Mouse (Mus musculus) hindbrain, embryonic 13.5 days (tissue): ENCODE data around the gene Foxp1. TPM values are rescaled to one million over a fixed set of nuclear protein-coding genes. Genes with fewer than 3 reads are reported as not detected.

ENCODE experiments used
- ATAC-seq: fragments of 200-750 bp; cut with Nextera tagmentation; 2 replicates; pipeline ENCODE4 v1.8.0; 2017; ENCODE audit warnings: moderate TSS enrichment; ENCODE audit not compliant: low FRiP score
- H3K27ac ChIP-seq: fragments of 300-500 bp; sonication (generic); 2 replicates; pipeline ENCODE4 v1.5.1; 2015; ENCODE audit warnings: inconsistent platforms, mild to moderate bottlenecking, moderate library complexity
- H3K27me3 ChIP-seq: fragments of 300-500 bp; sonication (generic); 2 replicates; pipeline ENCODE4 v1.6.1; 2015; ENCODE audit warnings: mild to moderate bottlenecking, inconsistent platforms
- H3K36me3 ChIP-seq: fragments of 300-500 bp; sonication (generic); 2 replicates; pipeline ENCODE4 v1.6.1; 2015; ENCODE audit warnings: mild to moderate bottlenecking, inconsistent platforms
- H3K4me1 ChIP-seq: fragments of 300-500 bp; sonication (generic); replicated peaks from 2 replicates; pipeline ENCODE4 v1.6.1; 2015; ENCODE audit warnings: inconsistent platforms
- H3K4me2 ChIP-seq: fragments of 300-500 bp; sonication (generic); 2 replicates; pipeline ENCODE4 v1.6.1; 2015; ENCODE audit warnings: inconsistent platforms, mild to moderate bottlenecking, moderate library complexity
- H3K4me3 ChIP-seq: fragments of 300-500 bp; sonication (generic); 2 replicates; pipeline ENCODE4 v1.5.1; 2015; ENCODE audit warnings: mild to moderate bottlenecking, inconsistent platforms
- H3K9ac ChIP-seq: fragments of 300-500 bp; sonication (generic); 2 replicates; pipeline ENCODE4 v1.6.1; 2015; ENCODE audit warnings: mild to moderate bottlenecking, inconsistent platforms
- H3K9me3 ChIP-seq: fragments of 300-500 bp; sonication (generic); 2 replicates; pipeline ENCODE4 v1.6.1; 2016; ENCODE audit warnings: inconsistent platforms
- WGBS: fragments of 180-500 bp; shearing (Covaris S2); methylation state at CpG from one replicate; pipeline ENCODE4 v1.1.7; 2015; 5-methylcytosine and 5-hydroxymethylcytosine counted together
- polyA plus RNA-seq: library from polyadenylated mRNA; unstranded; fragments of >200 nt; fragmentation: Nextera tagmentation; extraction: Ambion mirVana; gene quantifications from 2 replicates; pipeline ENCODE4 v1.2.1, GENCODE M21; 2015

Foxp1 gene
- polyA plus RNA-seq, 1 experiment from 2014 or later = 64.7 TPM

- no peak overlapping the region for H3K4me2 ChIP-seq
- WGBS = 89% methylated on average over 5 of the region's 5 CpGs
Measured at GRCm38 (mm10) chr6:98973433-98973832, 549.1 kb downstream of the Foxp1 start.

GRCm38 (mm10) chr6:98972404-98972803 is 550.1 kb downstream of the Foxp1 start:
- Histone ChIP-seq H3K27me3 (no peaks in the 10 kb centered on the region), H3K4me1 (peaks cover 17% of the 10 kb centered on the region), H3K9ac (no peak overlapping the region), H3K9me3 (no peaks in the 10 kb centered on the region), H3K4me3 (no peak overlapping the region), H3K36me3 (no peaks in the 10 kb centered on the region; the same call in 1 of the 2 replicates), H3K4me2 (no peak overlapping the region), H3K27ac (no peak overlapping the region)
- WGBS = 69% methylated on average over 7 of the region's 7 CpGs
- no peak for ATAC-seq

More at GRCm38 (mm10) chr6:98973433-98973832, 549.1 kb downstream of the Foxp1 start:
- Histone ChIP-seq H3K36me3 (no peaks in the 10 kb centered on the region; the same call in 1 of the 2 replicates), H3K9me3 (no peaks in the 10 kb centered on the region), H3K4me1 (peaks cover 11% of the 10 kb centered on the region), H3K27ac (no peak overlapping the region), H3K27me3 (no peaks in the 10 kb centered on the region), H3K9ac (no peak overlapping the region), H3K4me3 (no peak overlapping the region)
- ATAC-seq = no peak

GRCm38 (mm10) chr6:98959333-98959732 is 563.2 kb downstream of the Foxp1 start:
- Histone ChIP-seq H3K27ac (no peak overlapping the region), H3K9me3 (no peaks in the 10 kb centered on the region), H3K4me1 (peaks cover 15% of the 10 kb centered on the region), H3K9ac (no peak overlapping the region), H3K36me3 (no peaks in the 10 kb centered on the region), H3K4me3 (no peak overlapping the region), H3K4me2 (no peak overlapping the region), H3K27me3 (no peaks in the 10 kb centered on the region)
- 83% methylated on average over 6 of the region's 6 CpGs for WGBS
- no peak for ATAC-seq

- no peak for ATAC-seq
- no peaks in the 10 kb centered on the region for H3K9me3 ChIP-seq
- no peak overlapping the region for H3K4me3 ChIP-seq
- H3K27ac ChIP-seq = no peak overlapping the region
- H3K27me3 ChIP-seq = no peaks in the 10 kb centered on the region
- no peak overlapping the region for H3K4me2 ChIP-seq
- WGBS = 90% methylated on average over 9 of the region's 9 CpGs
- H3K9ac ChIP-seq = no peak overlapping the region
- H3K4me1 ChIP-seq = peaks cover 24% of the 10 kb centered on the region
- H3K36me3 ChIP-seq = no peaks in the 10 kb centered on the region
Measured at GRCm38 (mm10) chr6:98956522-98957169, 565.9 kb downstream of the Foxp1 start.

GRCm38 (mm10) chr6:98955706-98956105 is 566.8 kb downstream of the Foxp1 start:
- Histone ChIP-seq H3K4me3 (no peak overlapping the region), H3K4me2 (no peak overlapping the region), H3K27me3 (no peaks in the 10 kb centered on the region), H3K9ac (no peak overlapping the region), H3K36me3 (no peaks in the 10 kb centered on the region), H3K27ac (no peak overlapping the region), H3K4me1 (peaks cover 27% of the 10 kb centered on the region), H3K9me3 (no peaks in the 10 kb centered on the region)
- WGBS = 65% methylated on average over 6 of the region's 6 CpGs
- ATAC-seq = no peak

- 98% methylated on average over 5 of the region's 5 CpGs for whole genome bisulfite sequencing
- no peak for ATAC-seq
- Histone ChIP-seq H3K27ac (no peak overlapping the region), H3K4me2 (no peak overlapping the region), H3K9ac (no peak overlapping the region), H3K4me3 (no peak overlapping the region), H3K36me3 (no peaks in the 10 kb centered on the region), H3K9me3 (no peaks in the 10 kb centered on the region), H3K27me3 (0 out of 2 replicates have a peak, but pooled peaks cover 2% of the 10 kb centered on the region), H3K4me1 (peaks cover 35% of the 10 kb centered on the region)
Measured at GRCm38 (mm10) chr6:98954439-98954838, 568.1 kb downstream of the Foxp1 start.

GRCm38 (mm10) chr6:98949703-98950191 is 572.8 kb downstream of the Foxp1 start:
- Histone ChIP-seq H3K9me3 (no peaks in the 10 kb centered on the region), H3K4me1 (peaks cover 47% of the 10 kb centered on the region), H3K4me3 (no peak overlapping the region), H3K9ac (no peak overlapping the region), H3K27me3 (peaks cover 8% of the 10 kb centered on the region; the same call in 1 of the 2 replicates), H3K27ac (peak overlapping the region; percentile 52), H3K4me2 (no peak overlapping the region), H3K36me3 (no peaks in the 10 kb centered on the region)
- WGBS = 18% methylated on average over 6 of the region's 6 CpGs
- no peak for ATAC-seq

- no peak for ATAC-seq
- Histone ChIP-seq H3K27me3 (peaks cover 8% of the 10 kb centered on the region; the same call in 1 of the 2 replicates), H3K27ac (no peak overlapping the region), H3K4me3 (no peak overlapping the region), H3K9me3 (no peaks in the 10 kb centered on the region), H3K4me2 (no peak overlapping the region), H3K9ac (no peak overlapping the region), H3K36me3 (no peaks in the 10 kb centered on the region), H3K4me1 (peaks cover 49% of the 10 kb centered on the region)
- 48% methylated on average over 7 of the region's 7 CpGs for WGBS
Measured at GRCm38 (mm10) chr6:98949286-98949685, 573.2 kb downstream of the Foxp1 start.

- 51% methylated on average over 21 of the region's 21 CpGs for WGBS
- Histone ChIP-seq H3K27ac (peak overlapping the region; percentile 56), H3K36me3 (peaks cover 4% of the 10 kb centered on the region; the same call in 1 of the 2 replicates), H3K9ac (no peak overlapping the region), H3K4me2 (no peak overlapping the region), H3K4me3 (no peak overlapping the region), H3K27me3 (peaks cover 8% of the 10 kb centered on the region; the same call in 1 of the 2 replicates), H3K9me3 (no peaks in the 10 kb centered on the region), H3K4me1 (peaks cover 52% of the 10 kb centered on the region)
- no peak for ATAC-seq
Measured at GRCm38 (mm10) chr6:98948153-98949141, 574.1 kb downstream of the Foxp1 start.

- H3K4me1 ChIP-seq = peaks cover 45% of the 10 kb centered on the region
- 56% methylated on average over 11 of the region's 11 CpGs for WGBS
- no peak overlapping the region for H3K9ac ChIP-seq
- H3K36me3 ChIP-seq = peaks cover 4% of the 10 kb centered on the region; the same call in 1 of the 2 replicates
- ATAC-seq = no peak
- H3K4me2 ChIP-seq = no peak overlapping the region
- H3K27me3 ChIP-seq = peaks cover 8% of the 10 kb centered on the region; the same call in 1 of the 2 replicates
- no peak overlapping the region for H3K4me3 ChIP-seq
- no peaks in the 10 kb centered on the region for H3K9me3 ChIP-seq
- H3K27ac ChIP-seq = peak overlapping the region; percentile 56; the same call in 1 of the 2 replicates
Measured at GRCm38 (mm10) chr6:98947486-98948152, 574.9 kb downstream of the Foxp1 start.

GRCm38 (mm10) chr6:98946731-98947130 is 575.8 kb downstream of the Foxp1 start:
- Histone ChIP-seq H3K4me2 (no peak overlapping the region), H3K4me1 (peaks cover 42% of the 10 kb centered on the region), H3K27ac (no peak overlapping the region), H3K9ac (no peak overlapping the region), H3K27me3 (peaks cover 8% of the 10 kb centered on the region; the same call in 1 of the 2 replicates), H3K36me3 (peaks cover 4% of the 10 kb centered on the region; the same call in 1 of the 2 replicates), H3K9me3 (no peaks in the 10 kb centered on the region), H3K4me3 (no peak overlapping the region)
- ATAC-seq = no peak
- 86% methylated on average over 4 of the region's 4 CpGs for WGBS
